Mouse (Mus musculus) liver, embryonic 13.5 days (tissue): Measurements from ENCODE around the gene Hsf2bp. TPM values are rescaled to one million over a fixed set of nuclear protein-coding genes. Genes with fewer than 3 reads are reported as not detected.

ENCODE experiments used
- ATAC-seq: fragments of 200-750 bp; cut with Nextera tagmentation; 2 replicates; pipeline ENCODE4 v1.8.0; 2017; ENCODE audit warnings: low read depth, mild to moderate bottlenecking, moderate number of reproducible peaks, moderate library complexity
- DNase-seq: peaks from one replicate; pipeline ENCODE4 v3.0.0; 2022
- H3K27ac ChIP-seq: fragments of 300-500 bp; sonication (generic); 2 replicates; pipeline ENCODE4 v1.5.1; 2015; ENCODE audit warnings: moderate library complexity, mild to moderate bottlenecking, inconsistent platforms
- H3K27me3 ChIP-seq: fragments of 300-500 bp; sonication (generic); 2 replicates; pipeline ENCODE4 v1.6.1; 2015; ENCODE audit warnings: mild to moderate bottlenecking, inconsistent platforms
- H3K36me3 ChIP-seq: fragments of 300-500 bp; sonication (generic); 2 replicates; pipeline ENCODE4 v1.6.1; 2015; ENCODE audit warnings: mild to moderate bottlenecking, inconsistent platforms
- H3K4me1 ChIP-seq: fragments of 300-500 bp; sonication (generic); replicated peaks from 2 replicates; pipeline ENCODE4 v1.6.1; 2015; ENCODE audit warnings: inconsistent platforms
- H3K4me2 ChIP-seq: fragments of 300-500 bp; sonication (generic); 2 replicates; pipeline ENCODE4 v1.6.1; 2015; ENCODE audit warnings: inconsistent platforms, mild to moderate bottlenecking, moderate library complexity
- H3K4me3 ChIP-seq: fragments of 300-500 bp; sonication (generic); replicated peaks from 2 replicates; pipeline ENCODE4 v1.5.1; 2015; ENCODE audit warnings: mild to moderate bottlenecking, inconsistent platforms
- H3K9ac ChIP-seq: fragments of 300-500 bp; sonication (generic); 2 replicates; pipeline ENCODE4 v1.6.1; 2015; ENCODE audit warnings: mild to moderate bottlenecking, inconsistent platforms
- H3K9me3 ChIP-seq: fragments of 300-500 bp; sonication (generic); replicated peaks from 2 replicates; pipeline ENCODE4 v1.6.1; 2016; ENCODE audit warnings: inconsistent platforms
- WGBS: fragments of 180-500 bp; shearing (Covaris S2); methylation state at CpG from one replicate; pipeline ENCODE4 v1.1.7; 2015; ENCODE audit not compliant: insufficient replicate concordance; 5-methylcytosine and 5-hydroxymethylcytosine counted together
- polyA plus RNA-seq: library from polyadenylated mRNA; unstranded; fragments of >200 nt; fragmentation: Nextera tagmentation; extraction: Ambion mirVana; gene quantifications from 2 replicates; pipeline ENCODE4 v1.2.1, GENCODE M21; 2015

Gene Hsf2bp
- polyA plus RNA-seq, 1 experiment from 2014 or later: 0.25 TPM

DNA sequence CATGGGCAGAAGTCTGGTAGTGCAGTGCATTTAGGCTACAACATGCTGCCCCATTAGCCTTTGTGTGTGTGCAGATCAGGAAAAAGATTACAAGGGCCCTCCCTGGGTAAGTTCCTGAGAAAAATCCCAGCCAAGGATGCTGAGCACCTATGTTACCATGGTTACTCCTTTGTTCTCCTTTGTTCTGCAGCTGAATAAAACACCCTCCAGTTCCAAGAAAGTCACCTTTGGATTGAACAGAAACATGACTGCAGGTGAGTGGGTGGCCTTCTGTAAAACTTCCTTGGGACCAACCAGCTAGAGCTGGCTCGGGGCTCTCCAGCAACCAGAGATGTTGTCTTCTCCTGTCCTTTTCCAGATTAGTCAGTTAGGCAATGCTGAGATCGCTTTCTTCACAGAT, 22.9 kb upstream of the Hsf2bp start:
- H3K36me3 ChIP-seq: peaks cover 82% of the 10 kb centered on the region

DNA sequence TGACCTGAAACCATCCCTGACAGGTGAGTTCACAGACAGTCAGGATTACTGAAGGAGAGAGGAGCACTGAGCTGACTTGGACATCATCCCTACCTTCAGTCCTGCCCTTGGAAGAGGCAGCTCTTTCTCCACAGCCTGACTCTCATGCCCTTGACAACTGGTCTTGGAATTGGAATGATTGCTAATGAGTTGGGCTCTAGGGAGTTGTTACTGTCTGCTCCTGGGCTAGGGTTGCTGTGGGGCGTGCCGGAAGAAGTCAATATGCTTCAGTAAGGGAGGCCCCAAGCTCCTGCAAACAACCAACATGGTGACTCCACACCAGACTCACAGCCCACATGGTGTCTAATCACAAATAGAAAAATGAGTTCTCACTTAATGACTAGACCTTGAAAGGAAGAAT, 21.7 kb upstream of the Hsf2bp start:
- H3K27me3 ChIP-seq: no peaks in the 10 kb centered on the region
- DNase-seq: no peak
- H3K27ac ChIP-seq: no peak overlapping the region
- no peak overlapping the region for H3K4me3 ChIP-seq
- H3K9ac ChIP-seq: no peak overlapping the region
- peaks cover 95% of the 10 kb centered on the region for H3K36me3 ChIP-seq
- H3K4me1 ChIP-seq: peaks cover 5% of the 10 kb centered on the region; the same call in 1 of the 2 replicates
- no peak overlapping the region for H3K4me2 ChIP-seq
- no peaks in the 10 kb centered on the region for H3K9me3 ChIP-seq
- 91% methylated on average over 2 of the region's 2 CpGs for WGBS
- no peak for ATAC-seq

More for the DNA sequence above, 22.9 kb upstream of the Hsf2bp start:
- Histone ChIP-seq H3K27me3 (no peaks in the 10 kb centered on the region), H3K9ac (no peak overlapping the region), H3K4me3 (no peak overlapping the region), H3K4me2 (no peak overlapping the region), H3K4me1 (no peaks in the 10 kb centered on the region), H3K9me3 (no peaks in the 10 kb centered on the region), H3K27ac (no peak overlapping the region)
- 75% methylated on average over 2 of the region's 2 CpGs for WGBS
- ATAC-seq: no peak
- no peak for DNase-seq

DNA sequence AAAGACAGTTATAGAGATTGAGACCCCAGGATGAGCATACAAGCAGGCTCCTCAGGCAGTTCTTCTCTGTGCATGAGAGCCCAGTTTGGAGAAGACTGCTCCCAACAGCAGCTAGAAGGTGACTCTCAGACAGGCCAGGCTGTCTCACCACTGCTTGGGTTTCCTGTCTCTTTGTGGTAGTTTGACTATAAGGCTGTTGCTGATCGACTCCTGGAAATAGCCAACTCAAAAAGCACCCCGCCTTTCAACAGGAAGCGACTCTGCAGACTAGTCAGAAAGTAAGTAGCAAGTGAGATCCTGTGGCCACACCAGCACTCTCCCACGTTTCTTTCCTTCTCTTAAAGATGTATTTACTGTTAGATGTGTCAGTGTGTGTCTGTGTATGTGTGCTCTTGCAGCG, 17.5 kb upstream of the Hsf2bp start:
- peaks cover 5% of the 10 kb centered on the region; the same call in 1 of the 2 replicates for H3K4me1 ChIP-seq
- ATAC-seq (no peak), DNase-seq (no peak)
- H3K4me3 ChIP-seq: no peak overlapping the region
- 72% methylated on average over 5 of the region's 5 CpGs for WGBS
- H3K27me3 ChIP-seq: no peaks in the 10 kb centered on the region
- H3K9me3 ChIP-seq: no peaks in the 10 kb centered on the region
- peaks cover 100% of the 10 kb centered on the region for H3K36me3 ChIP-seq
- H3K27ac ChIP-seq: no peak overlapping the region
- no peak overlapping the region for H3K4me2 ChIP-seq
- H3K9ac ChIP-seq: no peak overlapping the region

DNA sequence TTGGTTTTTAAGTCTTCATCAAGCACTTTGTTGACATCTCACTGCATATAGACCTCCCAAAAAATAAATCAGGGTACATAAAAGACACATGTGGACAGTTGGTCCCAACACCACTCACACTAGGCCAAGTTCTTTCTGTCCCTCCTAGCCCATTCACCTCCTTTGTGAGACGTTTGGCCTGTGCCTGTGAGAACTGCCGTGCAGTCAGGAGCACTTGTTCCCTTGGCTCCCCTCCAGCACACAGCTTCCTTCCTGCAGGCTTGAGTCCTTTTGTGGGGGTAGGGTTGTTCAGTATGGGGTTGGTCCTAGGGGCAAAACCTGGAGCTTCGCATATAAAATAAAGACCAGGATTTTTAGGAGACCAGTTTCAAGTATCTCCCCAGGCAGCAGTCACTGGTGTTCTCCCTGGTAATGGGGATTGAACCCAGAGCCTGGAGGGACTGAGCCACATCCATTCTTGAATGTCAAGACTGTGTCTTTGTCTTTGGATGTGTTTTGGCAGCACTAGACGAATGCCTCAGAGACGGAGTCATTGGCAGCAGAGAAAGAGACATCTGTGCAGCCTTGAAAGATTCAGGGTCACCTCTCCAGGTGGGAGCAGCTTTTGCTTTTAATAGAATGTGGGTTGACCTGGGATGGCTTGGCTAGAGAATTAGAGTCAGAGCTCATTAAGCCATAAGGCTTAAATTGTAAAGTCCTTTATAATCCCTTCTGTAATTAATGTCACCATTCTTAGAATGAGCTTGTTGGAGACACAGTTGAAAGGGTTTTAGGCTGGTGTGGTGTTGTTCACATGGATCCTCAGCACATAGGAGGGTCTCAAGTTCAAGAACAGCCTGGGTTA, 16.3 kb upstream of the Hsf2bp start:
- no peak for ATAC-seq
- peaks cover 100% of the 10 kb centered on the region for H3K36me3 ChIP-seq
- no peak overlapping the region for H3K9ac ChIP-seq
- H3K4me2 ChIP-seq: no peak overlapping the region
- peaks cover 5% of the 10 kb centered on the region; the same call in 1 of the 2 replicates for H3K4me1 ChIP-seq
- H3K9me3 ChIP-seq: no peaks in the 10 kb centered on the region
- H3K4me3 ChIP-seq: no peak overlapping the region
- no peaks in the 10 kb centered on the region for H3K27me3 ChIP-seq
- 76% methylated on average over 5 of the region's 5 CpGs for WGBS
- no peak for DNase-seq
- no peak overlapping the region for H3K27ac ChIP-seq

- ATAC-seq (no peak), DNase-seq (no peak)
- H3K9me3 ChIP-seq: no peaks in the 10 kb centered on the region
- H3K4me2 ChIP-seq: no peak overlapping the region
- H3K27ac ChIP-seq: no peak overlapping the region
- WGBS: 85% methylated on average over 6 of the region's 6 CpGs
- H3K4me3 ChIP-seq: no peak overlapping the region
- H3K4me1 ChIP-seq: peaks cover 5% of the 10 kb centered on the region; the same call in 1 of the 2 replicates
- no peak overlapping the region for H3K9ac ChIP-seq
- H3K27me3 ChIP-seq: no peaks in the 10 kb centered on the region
- peaks cover 97% of the 10 kb centered on the region for H3K36me3 ChIP-seq
These were observed 14.5 kb upstream of the Hsf2bp start for GRCm38 (mm10) chr17:32050609-32051008.

DNA sequence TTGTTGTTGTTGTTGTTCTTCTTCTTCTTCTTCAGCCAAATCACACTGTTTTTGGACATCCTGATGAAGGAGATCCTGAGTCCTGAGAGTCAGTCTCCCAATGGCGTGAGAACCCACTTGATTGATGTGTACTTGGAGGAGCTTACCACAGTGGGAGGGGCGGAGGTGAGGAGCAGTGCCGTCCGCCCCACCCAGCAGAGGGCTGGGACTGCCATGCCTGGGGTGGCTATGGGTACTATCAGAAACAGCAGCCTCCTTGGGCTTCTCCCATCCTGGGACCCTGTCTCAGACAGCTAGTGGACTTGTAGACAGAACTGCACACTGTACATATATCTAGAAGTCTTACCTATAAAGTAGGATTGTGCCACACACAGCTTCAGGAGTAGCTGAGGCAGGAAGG, 13.8 kb upstream of the Hsf2bp start:
- H3K27me3 ChIP-seq: no peaks in the 10 kb centered on the region
- peaks cover 5% of the 10 kb centered on the region; the same call in 1 of the 2 replicates for H3K4me1 ChIP-seq
- H3K9ac ChIP-seq: no peak overlapping the region
- WGBS: 51% methylated on average over 4 of the region's 4 CpGs
- DNase-seq (no peak), ATAC-seq (peak; percentile 61)
- H3K36me3 ChIP-seq: peaks cover 97% of the 10 kb centered on the region
- H3K4me2 ChIP-seq: no peak overlapping the region
- H3K4me3 ChIP-seq: no peak overlapping the region
- H3K27ac ChIP-seq: no peak overlapping the region
- H3K9me3 ChIP-seq: no peaks in the 10 kb centered on the region

DNA sequence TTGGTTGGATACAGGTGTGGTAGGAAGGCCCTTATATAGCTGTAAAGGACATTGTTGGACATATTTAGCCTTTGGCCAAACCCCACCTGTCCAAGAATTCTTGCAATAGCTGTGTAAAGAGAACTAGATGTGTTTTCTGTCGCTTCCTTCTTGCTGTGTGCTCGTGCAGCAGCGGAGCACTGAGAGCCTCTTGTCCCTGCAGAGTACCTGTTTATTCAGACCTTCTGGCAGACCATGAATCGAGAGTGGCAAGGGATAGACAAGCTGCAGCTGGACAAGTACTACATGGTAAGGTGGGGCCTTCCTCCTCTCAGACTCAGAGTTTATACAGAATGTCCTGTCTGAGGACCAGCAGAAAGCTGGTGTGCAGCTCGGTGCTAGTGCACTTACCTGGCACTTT, 12.2 kb upstream of the Hsf2bp start:
- Histone ChIP-seq H3K9ac (no peak overlapping the region), H3K4me2 (no peak overlapping the region), H3K36me3 (peaks cover 81% of the 10 kb centered on the region), H3K4me3 (no peak overlapping the region), H3K27ac (no peak overlapping the region), H3K27me3 (no peaks in the 10 kb centered on the region), H3K9me3 (no peaks in the 10 kb centered on the region), H3K4me1 (peaks cover 5% of the 10 kb centered on the region; the same call in 1 of the 2 replicates)
- no peak for ATAC-seq
- WGBS: 88% methylated on average over 5 of the region's 5 CpGs
- no peak for DNase-seq

GRCm38 (mm10) chr17:32046541-32046940, 10.4 kb upstream of the Hsf2bp start:
- 84% methylated on average over 5 of the region's 5 CpGs for WGBS
- no peak overlapping the region for H3K4me3 ChIP-seq
- H3K36me3 ChIP-seq: peaks cover 63% of the 10 kb centered on the region
- no peaks in the 10 kb centered on the region for H3K9me3 ChIP-seq
- H3K4me2 ChIP-seq: no peak overlapping the region
- H3K27me3 ChIP-seq: no peaks in the 10 kb centered on the region
- H3K4me1 ChIP-seq: peaks cover 5% of the 10 kb centered on the region; the same call in 1 of the 2 replicates
- ATAC-seq (no peak), DNase-seq (no peak)
- H3K9ac ChIP-seq: no peak overlapping the region
- no peak overlapping the region for H3K27ac ChIP-seq

DNA sequence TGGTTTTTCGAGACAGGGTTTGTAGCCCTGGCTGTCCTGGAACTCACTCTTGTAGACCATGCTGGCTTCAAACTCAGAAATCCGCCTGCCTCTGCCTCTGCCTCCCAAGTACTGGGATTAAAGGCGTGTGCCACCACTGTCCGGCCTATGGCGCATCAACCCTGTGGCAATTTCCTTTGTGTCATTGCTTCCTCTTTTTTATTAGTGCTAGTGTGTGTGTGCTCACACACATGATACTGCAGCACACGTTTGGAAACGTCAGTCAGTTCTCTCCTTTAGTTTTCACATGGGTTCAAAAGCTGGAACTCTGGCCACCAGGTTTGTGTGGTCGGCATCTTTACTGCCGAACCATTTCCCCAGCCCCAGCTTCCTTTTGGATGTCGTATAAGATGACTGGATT, 4.1 kb upstream of the Hsf2bp start:
- Histone ChIP-seq H3K27me3 (no peaks in the 10 kb centered on the region), H3K9ac (no peak overlapping the region), H3K4me3 (no peak overlapping the region), H3K27ac (no peak overlapping the region), H3K36me3 (peaks cover 12% of the 10 kb centered on the region; the same call in 1 of the 2 replicates), H3K9me3 (no peaks in the 10 kb centered on the region), H3K4me2 (no peak overlapping the region), H3K4me1 (peaks cover 43% of the 10 kb centered on the region)
- no peak for DNase-seq
- no peak for ATAC-seq
- 55% methylated on average over 10 of the region's 10 CpGs for WGBS

DNA sequence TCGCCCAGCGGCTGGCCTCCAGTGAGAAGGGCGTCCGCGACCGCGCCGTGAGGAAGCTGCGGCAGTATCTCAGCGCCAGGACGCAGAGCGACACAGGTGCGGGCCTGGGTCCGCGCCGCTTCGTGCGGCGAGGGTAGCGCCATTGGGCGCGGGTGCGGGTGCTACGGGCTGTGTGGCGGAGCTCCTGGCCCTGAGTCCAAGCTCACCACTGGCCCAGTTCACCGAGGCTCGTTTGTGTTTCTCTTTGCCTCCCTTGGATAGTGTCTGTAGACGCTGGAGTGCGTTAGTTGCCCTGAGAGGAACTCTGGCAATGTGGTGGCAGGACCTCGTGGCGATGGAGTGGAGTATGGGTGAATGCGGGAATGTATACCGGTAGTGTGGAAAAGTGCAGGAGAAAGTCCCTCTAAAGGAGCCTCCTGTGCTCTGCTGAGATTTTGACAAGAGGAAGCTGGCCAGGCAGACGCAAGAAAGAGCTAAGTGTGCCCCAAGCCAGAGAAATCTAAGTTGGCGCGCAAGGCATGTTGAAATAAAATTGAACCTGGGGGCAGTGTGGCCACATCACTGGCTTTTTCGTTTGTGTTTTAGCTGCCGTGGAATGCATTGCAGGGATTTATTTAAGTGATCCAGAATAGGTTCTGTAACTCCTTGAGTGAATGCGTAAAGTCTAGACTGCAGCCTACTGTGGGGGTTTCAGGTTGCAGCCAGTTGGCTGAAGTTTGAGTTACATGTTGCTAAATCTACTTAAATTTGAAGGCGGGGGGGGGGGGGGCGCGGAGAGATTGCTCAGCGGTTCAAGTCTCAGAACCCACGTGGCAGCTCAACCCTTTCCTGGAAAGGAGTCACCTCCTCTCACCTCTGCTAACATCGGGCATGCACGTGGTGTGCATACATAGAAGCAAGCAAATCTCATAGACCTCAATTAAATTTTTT, 625 bp upstream of the Hsf2bp start:
- peak overlapping the region; percentile 80 for H3K9ac ChIP-seq
- H3K9me3 ChIP-seq: no peaks in the 10 kb centered on the region
- 0 out of 2 replicates have a peak, but pooled peaks cover 9% of the 10 kb centered on the region for H3K36me3 ChIP-seq
- no peak for DNase-seq
- ATAC-seq: peak; percentile 45
- H3K27me3 ChIP-seq: no peaks in the 10 kb centered on the region
- peak overlapping the region; percentile 73 for H3K27ac ChIP-seq
- WGBS: under 1% methylated on average over 46 of the region's 46 CpGs
- peaks cover 40% of the 10 kb centered on the region for H3K4me1 ChIP-seq
- peak overlapping the region; percentile 90 for H3K4me3 ChIP-seq
- H3K4me2 ChIP-seq: peak overlapping the region; percentile 89

DNA sequence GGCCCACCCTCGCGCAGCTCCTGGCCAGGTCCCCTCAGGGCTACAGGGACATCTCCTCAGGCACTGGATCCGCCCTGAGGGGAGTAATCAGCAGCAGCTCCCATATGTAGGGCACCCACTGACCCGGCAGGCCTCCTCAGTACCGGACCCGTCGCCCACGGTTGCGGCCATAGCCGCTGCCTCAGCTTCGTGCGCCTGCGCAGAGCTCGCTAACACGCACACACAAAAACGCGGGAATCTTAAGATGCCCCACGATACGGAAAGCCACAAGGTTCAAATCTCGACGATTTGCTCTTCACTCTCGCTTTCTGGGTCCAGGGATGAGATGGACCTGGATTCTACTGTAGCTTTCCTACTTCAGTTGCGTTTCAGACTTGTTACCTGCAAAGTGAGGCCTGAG, 1.8 kb downstream of the Hsf2bp start:
- no peaks in the 10 kb centered on the region for H3K9me3 ChIP-seq
- DNase-seq (no peak), ATAC-seq (no peak)
- H3K4me1 ChIP-seq: peaks cover 39% of the 10 kb centered on the region
- H3K4me3 ChIP-seq: no peak overlapping the region
- 84% methylated on average over 23 of the region's 23 CpGs for WGBS
- H3K27ac ChIP-seq: no peak overlapping the region
- no peaks in the 10 kb centered on the region for H3K27me3 ChIP-seq
- H3K4me2 ChIP-seq: no peak overlapping the region
- 0 out of 2 replicates have a peak, but pooled peaks cover 9% of the 10 kb centered on the region for H3K36me3 ChIP-seq
- no peak overlapping the region for H3K9ac ChIP-seq
